In the genomic region with DNA sequence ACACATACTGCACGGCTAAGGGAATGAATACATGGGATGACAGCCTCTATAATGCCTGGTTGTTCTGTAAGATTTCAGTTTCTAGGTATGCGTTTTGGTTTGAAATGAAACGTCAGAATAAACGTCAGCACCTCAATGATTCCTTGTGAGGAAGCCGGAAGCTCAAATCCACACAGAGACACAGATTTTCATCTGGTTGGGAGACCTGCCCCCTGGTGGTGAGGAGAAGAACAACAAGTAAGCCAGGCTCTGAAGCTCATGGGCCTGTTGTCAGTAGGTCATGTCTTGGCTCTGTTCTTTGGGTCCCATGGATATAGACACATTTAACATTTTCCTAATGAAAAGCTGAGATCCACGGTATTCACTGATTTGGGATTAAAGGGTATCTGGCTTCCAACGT, we compare ENCODE assay signal across 10 mouse cellular contexts. TPM values are rescaled to one million over a fixed set of nuclear protein-coding genes. Genes with fewer than 3 reads are reported as not detected.
A peak's percentile ranks its signal among the peaks of the same experiment; 100 is the strongest.
DNase-seq lines count a peak whose midpoint lies in the region; ATAC-seq and TF ChIP-seq lines count a peak whose summit lies in the region.
"Had no signal": no experiment of that assay in that cellular context is flagged by ENCODE, and none has a peak within 500 bp of the region (broad histone marks: within the 10 kb centered on the region; RNA-seq: fewer than 3 reads in every experiment).

No protein-coding gene starts in this region.

- H3K9me3 ChIP-seq in hindbrain, embryonic 10.5 days: no peaks in the 10 kb centered on the region
- H3K9me3 ChIP-seq in hindbrain, embryonic 16.5 days (ENCODE audit: control insufficient read depth, low read length): no peaks in the 10 kb centered on the region
- H3K9me3 ChIP-seq: limb, embryonic 12.5 days; stomach, embryonic 15.5 days had no signal

- H3K79me2 ChIP-seq in C2C12 (ENCODE audit: control insufficient read depth, insufficient read depth): no peaks in the 10 kb centered on the region

- H3K36me3 ChIP-seq in hindbrain, embryonic 10.5 days: no peaks in the 10 kb centered on the region
- no peaks in the 10 kb centered on the region for H3K36me3 ChIP-seq in hindbrain, embryonic 16.5 days (ENCODE audit: control insufficient read depth, insufficient read depth, low read length)
- H3K36me3 ChIP-seq in C2C12 (ENCODE audit: control insufficient read depth, insufficient read depth): no peaks in the 10 kb centered on the region
- H3K36me3 ChIP-seq: limb, embryonic 12.5 days; stomach, embryonic 15.5 days had no signal

- DNase-seq in hindbrain, embryonic 10.5 days (ENCODE audit: low spot score): peak; percentile 56
- peak; percentile 63 for DNase-seq in R1 (ENCODE audit: low read depth, low spot score)
- peak; percentile 69 for DNase-seq in embryo, embryonic 11 days
- DNase-seq in layer of hippocampus, postnatal 25 days (ENCODE audit: extremely low spot score in 1 of 2, low spot score in 1 of 2): peak; percentile 40 to 68
- peak; percentile 82 for DNase-seq in retina, embryonic 14.5 days (ENCODE audit: low spot score)
- DNase-seq in ovary, postnatal 10 days (ENCODE audit: low spot score): no peak

- H3K79me3 ChIP-seq in C2C12 (ENCODE audit: low read depth): no peaks in the 10 kb centered on the region

- H3K4me2 ChIP-seq in hindbrain, embryonic 16.5 days (ENCODE audit: low read length): no peak overlapping the region
- H3K4me2 ChIP-seq: limb, embryonic 12.5 days; stomach, embryonic 15.5 days had no signal

- no peak overlapping the region for H3K9ac ChIP-seq in hindbrain, embryonic 16.5 days (ENCODE audit: low read depth, low read length)
- H3K9ac ChIP-seq: limb, embryonic 12.5 days; stomach, embryonic 15.5 days had no signal

- H3K27me3 ChIP-seq in hindbrain, embryonic 10.5 days (ENCODE audit: insufficient read depth, poor library complexity, severe bottlenecking): no peaks in the 10 kb centered on the region
- H3K27me3 ChIP-seq in hindbrain, embryonic 16.5 days (replicated peaks; ENCODE audit: control insufficient read depth, insufficient read depth, low read length): no peaks in the 10 kb centered on the region
- H3K27me3 ChIP-seq in C2C12 (ENCODE audit: control insufficient read depth, insufficient read depth, insufficient read length): no peaks in the 10 kb centered on the region
- H3K27me3 ChIP-seq: limb, embryonic 12.5 days; stomach, embryonic 15.5 days had no signal

- TF ChIP-seq CTCF in C2C12 (IDR thresholded peaks at IDR 0.05; ENCODE audit: control insufficient read depth, insufficient read depth, insufficient read length): peak; percentile 52

- H3ac ChIP-seq in C2C12 (ENCODE audit: control insufficient read depth, insufficient read length, low read depth): no peak overlapping the region

- ATAC-seq in hindbrain, embryonic 16.5 days: no peak

- H3K4me1 ChIP-seq in hindbrain, embryonic 10.5 days (replicated peaks): peaks cover 19% of the 10 kb centered on the region
- no peaks in the 10 kb centered on the region for H3K4me1 ChIP-seq in hindbrain, embryonic 16.5 days (ENCODE audit: control insufficient read depth, insufficient read depth, low read depth, low read length)
- H3K4me1 ChIP-seq: limb, embryonic 12.5 days; stomach, embryonic 15.5 days had no signal

- H3K4me3 ChIP-seq in hindbrain, embryonic 10.5 days: no peak overlapping the region
- no peak overlapping the region for H3K4me3 ChIP-seq in hindbrain, embryonic 16.5 days (ENCODE audit: low read length)
- H3K4me3 ChIP-seq in C2C12 (ENCODE audit: insufficient read depth, poor library complexity, severe bottlenecking): no peak overlapping the region
- H3K4me3 ChIP-seq: limb, embryonic 12.5 days; stomach, embryonic 15.5 days had no signal

- H3K27ac ChIP-seq in hindbrain, embryonic 10.5 days: no peak overlapping the region
- no peak overlapping the region for H3K27ac ChIP-seq in hindbrain, embryonic 16.5 days (ENCODE audit: low read depth, low read length)
- H3K27ac ChIP-seq: limb, embryonic 12.5 days; stomach, embryonic 15.5 days had no signal

- 63% methylated on average over 7 of the region's 7 CpGs for WGBS in hindbrain, embryonic 10.5 days
- 43% methylated on average over 7 of the region's 7 CpGs for WGBS in hindbrain, embryonic 16.5 days

TF ChIP-seq in C2C12, 6 proteins besides CTCF, POLR2A, EP300 and RAD21:
- no peak for TF ChIP-seq CEBPB (IDR thresholded peaks at IDR 0.05; ENCODE audit: low read depth)
- TF ChIP-seq USF1 (IDR thresholded peaks at IDR 0.05; ENCODE audit: low read depth): no peak

RNA-seq across cellular contexts. Expression of a gene that starts 40.4 kb away (rescaled TPM):
- polyA plus RNA-seq in hindbrain, embryonic 10.5 days (2016; fragmentation: Nextera tagmentation; extraction: Ambion mirVana): 18.5 and 22.2 TPM in 2 replicates
- 37.7 and 41.2 TPM in 2 replicates for polyA plus RNA-seq in hindbrain, embryonic 16.5 days (2015; fragmentation: Nextera tagmentation; extraction: Ambion mirVana)
- polyA plus RNA-seq in C2C12 (2012; fragmentation: generic; extraction: Trizol): 81.3 TPM
- total RNA-seq in layer of hippocampus, postnatal 25 days (2021): 10 to 100 TPM; 28.5 to 29.6 TPM
